Mouse (Mus musculus): ENCODE measurements at regions not wholly inside any gene's neighbourhood (a gene's known extent, or its start where the extent isn't known, plus 50 kb on each side); places are given as distances from the start of the nearest gene placed in this dataset.

- no peak overlapping the region for H3K4me3 ChIP-seq (ENCODE audit: low read length)
- H3K36me3 ChIP-seq (ENCODE audit: control insufficient read depth, insufficient read depth, low read length): no peaks in the 10 kb centered on the region
- 52% methylated on average over 10 of the region's 10 CpGs for WGBS
Measured at GRCm38 (mm10) chr15:6044511-6045256, 254.9 kb upstream of the Dab2 start.

GRCm38 (mm10) chr15:6055703-6056102 lies 243.9 kb upstream of the Dab2 start:
- no peak overlapping the region for H3K9ac ChIP-seq (ENCODE audit: low read depth, low read length)
- H3K9me3 ChIP-seq (ENCODE audit: control insufficient read depth, low read length): no peaks in the 10 kb centered on the region
- no peak overlapping the region for H3K4me3 ChIP-seq (ENCODE audit: low read length)
- no peak overlapping the region for H3K4me2 ChIP-seq (ENCODE audit: low read length)
- WGBS: 79% methylated on average over 3 of the region's 3 CpGs
- H3K27ac ChIP-seq (ENCODE audit: low read depth, low read length): no peak overlapping the region
- ATAC-seq: no peak
- no peaks in the 10 kb centered on the region for H3K4me1 ChIP-seq (ENCODE audit: control insufficient read depth, insufficient read depth, low read depth, low read length)
- no peaks in the 10 kb centered on the region for H3K27me3 ChIP-seq (replicated peaks; ENCODE audit: control insufficient read depth, insufficient read depth, low read length)
- H3K36me3 ChIP-seq (ENCODE audit: control insufficient read depth, insufficient read depth, low read length): no peaks in the 10 kb centered on the region

More at GRCm38 (mm10) chr15:6044511-6045256, 254.9 kb upstream of the Dab2 start:
- Histone ChIP-seq H3K4me2 (ENCODE audit: low read length) (no peak overlapping the region), H3K27ac (ENCODE audit: low read depth, low read length) (no peak overlapping the region), H3K27me3 (replicated peaks; ENCODE audit: control insufficient read depth, insufficient read depth, low read length) (no peaks in the 10 kb centered on the region), H3K9ac (ENCODE audit: low read depth, low read length) (no peak overlapping the region), H3K9me3 (ENCODE audit: control insufficient read depth, low read length) (no peaks in the 10 kb centered on the region), H3K4me1 (ENCODE audit: control insufficient read depth, insufficient read depth, low read depth, low read length) (no peaks in the 10 kb centered on the region)
- no peak for ATAC-seq

GRCm38 (mm10) chr15:6056887-6057626 lies 242.5 kb upstream of the Dab2 start:
- ATAC-seq: peak; percentile 65
- Histone ChIP-seq H3K4me3 (ENCODE audit: low read length) (no peak overlapping the region), H3K27me3 (replicated peaks; ENCODE audit: control insufficient read depth, insufficient read depth, low read length) (no peaks in the 10 kb centered on the region), H3K4me1 (ENCODE audit: control insufficient read depth, insufficient read depth, low read depth, low read length) (no peaks in the 10 kb centered on the region), H3K36me3 (ENCODE audit: control insufficient read depth, insufficient read depth, low read length) (no peaks in the 10 kb centered on the region), H3K27ac (ENCODE audit: low read depth, low read length) (no peak overlapping the region), H3K9ac (ENCODE audit: low read depth, low read length) (no peak overlapping the region), H3K4me2 (ENCODE audit: low read length) (no peak overlapping the region), H3K9me3 (ENCODE audit: control insufficient read depth, low read length) (no peaks in the 10 kb centered on the region)
- 55% methylated on average over 11 of the region's 11 CpGs for WGBS

GRCm38 (mm10) chr15:6059361-6059760 lies 240.2 kb upstream of the Dab2 start:
- H3K4me1 ChIP-seq (ENCODE audit: control insufficient read depth, insufficient read depth, low read depth, low read length): no peaks in the 10 kb centered on the region
- H3K9ac ChIP-seq (ENCODE audit: low read depth, low read length): no peak overlapping the region
- no peak overlapping the region for H3K4me2 ChIP-seq (ENCODE audit: low read length)
- H3K27ac ChIP-seq (ENCODE audit: low read depth, low read length): no peak overlapping the region
- no peaks in the 10 kb centered on the region for H3K9me3 ChIP-seq (ENCODE audit: control insufficient read depth, low read length)
- ATAC-seq: no peak
- H3K27me3 ChIP-seq (replicated peaks; ENCODE audit: control insufficient read depth, insufficient read depth, low read length): no peaks in the 10 kb centered on the region
- H3K4me3 ChIP-seq (ENCODE audit: low read length): no peak overlapping the region
- WGBS: 83% methylated on average over 2 of the region's 2 CpGs
- H3K36me3 ChIP-seq (ENCODE audit: control insufficient read depth, insufficient read depth, low read length): no peaks in the 10 kb centered on the region

- Histone ChIP-seq H3K4me1 (ENCODE audit: control insufficient read depth, insufficient read depth, low read depth, low read length) (no peaks in the 10 kb centered on the region), H3K4me3 (ENCODE audit: low read length) (no peak overlapping the region), H3K27me3 (replicated peaks; ENCODE audit: control insufficient read depth, insufficient read depth, low read length) (no peaks in the 10 kb centered on the region), H3K36me3 (ENCODE audit: control insufficient read depth, insufficient read depth, low read length) (no peaks in the 10 kb centered on the region), H3K27ac (ENCODE audit: low read depth, low read length) (no peak overlapping the region), H3K9me3 (ENCODE audit: control insufficient read depth, low read length) (no peaks in the 10 kb centered on the region), H3K4me2 (ENCODE audit: low read length) (no peak overlapping the region), H3K9ac (ENCODE audit: low read depth, low read length) (no peak overlapping the region)
- ATAC-seq: no peak
- 87% methylated on average over 5 of the region's 5 CpGs for WGBS
Measured at GRCm38 (mm10) chr15:6059790-6060189, 239.8 kb upstream of the Dab2 start.

- Histone ChIP-seq H3K9ac (ENCODE audit: low read depth, low read length) (no peak overlapping the region), H3K27me3 (replicated peaks; ENCODE audit: control insufficient read depth, insufficient read depth, low read length) (no peaks in the 10 kb centered on the region), H3K9me3 (ENCODE audit: control insufficient read depth, low read length) (no peaks in the 10 kb centered on the region), H3K27ac (ENCODE audit: low read depth, low read length) (no peak overlapping the region), H3K4me3 (ENCODE audit: low read length) (no peak overlapping the region), H3K4me1 (ENCODE audit: control insufficient read depth, insufficient read depth, low read depth, low read length) (no peaks in the 10 kb centered on the region), H3K4me2 (ENCODE audit: low read length) (no peak overlapping the region), H3K36me3 (ENCODE audit: control insufficient read depth, insufficient read depth, low read length) (no peaks in the 10 kb centered on the region)
- no peak for ATAC-seq
- WGBS: 97% methylated on average over 1 of the region's 1 CpGs
Measured at GRCm38 (mm10) chr15:6060649-6061048, 238.9 kb upstream of the Dab2 start.

GRCm38 (mm10) chr15:6065100-6065499 lies 234.5 kb upstream of the Dab2 start:
- Histone ChIP-seq H3K4me2 (ENCODE audit: low read length) (no peak overlapping the region), H3K4me3 (ENCODE audit: low read length) (no peak overlapping the region), H3K9ac (ENCODE audit: low read depth, low read length) (no peak overlapping the region), H3K4me1 (ENCODE audit: control insufficient read depth, insufficient read depth, low read depth, low read length) (no peaks in the 10 kb centered on the region), H3K27me3 (replicated peaks; ENCODE audit: control insufficient read depth, insufficient read depth, low read length) (no peaks in the 10 kb centered on the region), H3K9me3 (ENCODE audit: control insufficient read depth, low read length) (no peaks in the 10 kb centered on the region), H3K36me3 (ENCODE audit: control insufficient read depth, insufficient read depth, low read length) (no peaks in the 10 kb centered on the region), H3K27ac (ENCODE audit: low read depth, low read length) (no peak overlapping the region)
- 90% methylated on average over 3 of the region's 3 CpGs for WGBS
- no peak for ATAC-seq

- H3K36me3 ChIP-seq (ENCODE audit: control insufficient read depth, insufficient read depth, low read length): no peaks in the 10 kb centered on the region
- no peaks in the 10 kb centered on the region for H3K27me3 ChIP-seq (replicated peaks; ENCODE audit: control insufficient read depth, insufficient read depth, low read length)
- H3K9me3 ChIP-seq (ENCODE audit: control insufficient read depth, low read length): no peaks in the 10 kb centered on the region
- 82% methylated on average over 6 of the region's 6 CpGs for WGBS
- H3K4me3 ChIP-seq (ENCODE audit: low read length): no peak overlapping the region
- H3K9ac ChIP-seq (ENCODE audit: low read depth, low read length): no peak overlapping the region
- ATAC-seq: no peak
- H3K4me1 ChIP-seq (ENCODE audit: control insufficient read depth, insufficient read depth, low read depth, low read length): no peaks in the 10 kb centered on the region
- H3K4me2 ChIP-seq (ENCODE audit: low read length): no peak overlapping the region
- H3K27ac ChIP-seq (ENCODE audit: low read depth, low read length): no peak overlapping the region
Measured at GRCm38 (mm10) chr15:6067380-6067779, 232.2 kb upstream of the Dab2 start.

- Histone ChIP-seq H3K27ac (ENCODE audit: low read depth, low read length) (no peak overlapping the region), H3K9me3 (ENCODE audit: control insufficient read depth, low read length) (no peaks in the 10 kb centered on the region), H3K4me1 (ENCODE audit: control insufficient read depth, insufficient read depth, low read depth, low read length) (no peaks in the 10 kb centered on the region), H3K27me3 (replicated peaks; ENCODE audit: control insufficient read depth, insufficient read depth, low read length) (no peaks in the 10 kb centered on the region), H3K4me3 (ENCODE audit: low read length) (no peak overlapping the region), H3K9ac (ENCODE audit: low read depth, low read length) (no peak overlapping the region), H3K4me2 (ENCODE audit: low read length) (no peak overlapping the region), H3K36me3 (ENCODE audit: control insufficient read depth, insufficient read depth, low read length) (no peaks in the 10 kb centered on the region)
- 90% methylated on average over 8 of the region's 8 CpGs for WGBS
- no peak for ATAC-seq
Measured at GRCm38 (mm10) chr15:6068371-6068770, 231.2 kb upstream of the Dab2 start.

Measured in hindbrain, embryonic 16.5 days (tissue).